Mouse (Mus musculus) lung, embryonic 16.5 days (tissue): ENCODE measurements around the gene Sesn2. TPM values are rescaled to one million over a fixed set of nuclear protein-coding genes. Genes with fewer than 3 reads are reported as not detected.
A peak's percentile ranks its signal among the peaks of the same experiment; 100 is the strongest.
"Not testable (repeated sequence)": the region's sequence is repeated elsewhere in the genome, so short reads cannot be mapped to it uniquely, and the experiment has no call there.

Experiments used
- ATAC-seq: fragments of 200-750 bp; cut with Nextera tagmentation; 2 replicates; pipeline ENCODE4 v1.8.0; 2017; ENCODE audit warnings: low read depth, mild to moderate bottlenecking, moderate library complexity
- H3K27ac ChIP-seq: fragments of 300-500 bp; sonication (generic); 2 replicates; pipeline ENCODE4 v1.5.1; 2014; ENCODE audit warnings: mild to moderate bottlenecking, control low read depth, low read length
- H3K27me3 ChIP-seq: fragments of 300-500 bp; sonication (generic); 2 replicates; pipeline ENCODE4 v1.6.1; 2014; ENCODE audit warnings: low read depth, low read length, mixed read lengths; ENCODE audit not compliant: control insufficient read depth, insufficient read depth
- H3K36me3 ChIP-seq: fragments of 300-500 bp; sonication (generic); 2 replicates; pipeline ENCODE4 v1.6.1; 2014; ENCODE audit warnings: low read length; ENCODE audit not compliant: control insufficient read depth, insufficient read depth
- H3K4me1 ChIP-seq: fragments of 300-500 bp; sonication (generic); replicated peaks from 2 replicates; pipeline ENCODE4 v1.6.1; 2014; ENCODE audit warnings: low read length, mixed read lengths; ENCODE audit not compliant: control insufficient read depth, insufficient read depth
- H3K4me2 ChIP-seq: fragments of 300-500 bp; sonication (generic); 2 replicates; pipeline ENCODE4 v1.6.1; 2014; ENCODE audit warnings: low read depth, low read length, control low read depth
- H3K4me3 ChIP-seq: fragments of 300-500 bp; sonication (generic); 2 replicates; pipeline ENCODE4 v1.5.1; 2014; ENCODE audit warnings: mild to moderate bottlenecking, low read length, control low read depth
- H3K9ac ChIP-seq: fragments of 300-500 bp; sonication (generic); 2 replicates; pipeline ENCODE4 v1.6.1; 2014; ENCODE audit warnings: low read length, control low read depth
- H3K9me3 ChIP-seq: fragments of 300-500 bp; sonication (generic); 2 replicates; pipeline ENCODE4 v1.6.1; 2016; ENCODE audit warnings: low read length; ENCODE audit not compliant: control insufficient read depth
- WGBS: fragments of 180-500 bp; shearing (Covaris S2); extraction: QIAGEN DNeasy Blood & Tissue Kit; methylation state at CpG from one replicate; pipeline ENCODE4 v1.1.7; 2014; 5-methylcytosine and 5-hydroxymethylcytosine counted together
- polyA plus RNA-seq: library from polyadenylated mRNA; unstranded; fragments of >200 nt; fragmentation: Nextera tagmentation; extraction: Ambion mirVana; gene quantifications from 2 replicates; pipeline ENCODE4 v1.2.1, GENCODE M21; 2015

The Sesn2 gene
- 10.6 and 12.3 TPM in 2 replicates for polyA plus RNA-seq

DNA sequence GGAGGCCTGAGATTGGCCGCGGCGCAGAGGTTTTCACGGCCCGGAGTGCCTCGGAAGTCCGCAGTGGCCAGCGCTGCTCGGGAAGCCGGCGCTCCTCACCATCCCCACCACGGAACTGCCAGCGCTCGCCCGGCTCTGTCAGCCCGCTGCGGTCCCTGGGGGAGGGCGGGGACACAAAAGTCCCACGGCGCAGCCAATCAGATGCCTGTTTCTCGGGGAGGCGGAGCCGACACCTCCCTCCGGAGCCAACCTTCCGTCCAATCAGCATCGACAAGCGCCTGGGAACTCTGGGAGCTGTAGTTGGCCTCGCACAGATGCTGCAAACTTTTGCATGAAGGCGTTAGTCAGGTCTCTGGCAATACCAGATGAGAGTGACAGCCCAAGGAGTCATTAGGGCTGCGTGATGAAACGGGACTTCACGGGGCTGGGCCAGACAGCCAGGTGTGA lies at the start of gene Sesn2:
TSS of gene Sesn2 (minus strand) at position 150 of the 447 bp plus-strand sequence.
- ATAC-seq, result peak; percentile 93

GRCm38 (mm10) chr4:132555550-132555949 lies 45.2 kb upstream of the Sesn2 start:
- not testable (repeated sequence) for ATAC-seq, H3K9ac ChIP-seq, H3K27ac ChIP-seq, H3K4me1 ChIP-seq, H3K4me2 ChIP-seq, H3K9me3 ChIP-seq, H3K27me3 ChIP-seq, H3K4me3 ChIP-seq
- peaks cover 24% of the 10 kb centered on the region for H3K36me3 ChIP-seq
- 88% methylated on average over 7 of the region's 7 CpGs for WGBS

More for the DNA sequence above, at the start of gene Sesn2:
- H3K27me3 ChIP-seq, result no peaks in the 10 kb centered on the region
- H3K9ac ChIP-seq, result peak within 1 kb of the TSS; percentile 74
- H3K9me3 ChIP-seq, result no peaks in the 10 kb centered on the region
- H3K4me3 ChIP-seq, result peak within 1 kb of the TSS; percentile 87
- peaks cover 27% of the 10 kb centered on the region for H3K4me1 ChIP-seq
- WGBS, result under 1% methylated on average over 32 of the region's 32 CpGs
- H3K4me2 ChIP-seq, result peak within 1 kb of the TSS; percentile 76
- peak within 1 kb of the TSS; percentile 79 for H3K27ac ChIP-seq
- no peaks in the 10 kb centered on the region for H3K36me3 ChIP-seq

- Histone ChIP-seq H3K4me1 (no peaks in the 10 kb centered on the region), H3K9me3 (no peaks in the 10 kb centered on the region), H3K9ac (no peak overlapping the region), H3K4me2 (no peak overlapping the region), H3K4me3 (no peak overlapping the region), H3K36me3 (peaks cover 27% of the 10 kb centered on the region), H3K27ac (no peak overlapping the region), H3K27me3 (no peaks in the 10 kb centered on the region)
- ATAC-seq, result peak; percentile 14; the same call in 1 of the 2 replicates
- 61% methylated on average over 8 of the region's 8 CpGs for whole genome bisulfite sequencing
Measured at GRCm38 (mm10) chr4:132554653-132555052, 44.4 kb upstream of the Sesn2 start.

DNA sequence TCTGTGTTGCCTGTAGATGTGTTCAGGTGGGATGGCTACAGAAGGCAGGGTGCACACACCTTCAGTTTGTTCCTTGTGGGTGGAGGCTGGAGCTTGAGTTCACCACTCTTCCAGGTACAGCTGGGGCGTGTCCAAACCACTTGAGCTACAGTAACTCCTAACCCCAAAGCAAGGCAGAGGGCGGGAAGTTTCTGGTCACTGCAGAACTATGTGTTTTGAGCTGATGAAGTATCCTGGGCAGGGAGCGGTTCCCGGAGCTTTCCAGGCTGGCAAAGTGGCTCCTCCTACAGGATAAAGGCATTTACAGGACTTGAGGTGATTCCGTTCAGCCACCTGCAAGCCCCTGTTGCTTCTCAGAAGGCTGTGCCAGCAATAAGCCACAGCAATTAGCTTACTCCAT lies 43.9 kb upstream of the Sesn2 start:
- Histone ChIP-seq H3K27ac (no peak overlapping the region), H3K36me3 (peaks cover 32% of the 10 kb centered on the region), H3K27me3 (no peaks in the 10 kb centered on the region), H3K4me3 (no peak overlapping the region), H3K9ac (no peak overlapping the region), H3K9me3 (no peaks in the 10 kb centered on the region), H3K4me2 (no peak overlapping the region), H3K4me1 (no peaks in the 10 kb centered on the region)
- ATAC-seq, result peak; percentile 71
- WGBS, result 55% methylated on average over 5 of the region's 5 CpGs

DNA sequence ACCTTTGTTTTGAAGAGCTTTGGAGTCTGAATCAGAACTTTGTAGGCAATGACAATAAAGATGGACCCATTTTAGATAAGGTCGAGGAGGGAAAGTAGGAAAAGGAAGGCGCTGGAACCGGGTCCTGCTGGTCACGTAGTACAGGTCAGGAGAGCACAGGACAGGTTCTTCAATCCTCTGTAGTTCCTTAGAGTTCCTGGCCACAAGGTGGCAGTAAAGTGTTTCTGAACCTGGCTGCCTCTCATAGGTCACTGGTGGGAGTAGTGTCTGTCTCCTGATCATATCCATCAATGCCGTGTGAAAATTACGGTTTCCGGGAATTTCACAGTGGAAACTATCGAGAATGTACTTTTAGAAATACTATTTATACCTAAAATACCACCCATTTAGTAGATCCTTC lies 35.5 kb upstream of the Sesn2 start:
- Histone ChIP-seq H3K27me3 (no peaks in the 10 kb centered on the region), H3K4me3 (no peak overlapping the region), H3K4me1 (no peaks in the 10 kb centered on the region), H3K9ac (no peak overlapping the region), H3K9me3 (no peaks in the 10 kb centered on the region), H3K4me2 (no peak overlapping the region), H3K27ac (no peak overlapping the region), H3K36me3 (peaks cover 60% of the 10 kb centered on the region)
- peak; percentile 70; the same call in 1 of the 2 replicates for ATAC-seq
- WGBS, result 21% methylated on average over 8 of the region's 8 CpGs

DNA sequence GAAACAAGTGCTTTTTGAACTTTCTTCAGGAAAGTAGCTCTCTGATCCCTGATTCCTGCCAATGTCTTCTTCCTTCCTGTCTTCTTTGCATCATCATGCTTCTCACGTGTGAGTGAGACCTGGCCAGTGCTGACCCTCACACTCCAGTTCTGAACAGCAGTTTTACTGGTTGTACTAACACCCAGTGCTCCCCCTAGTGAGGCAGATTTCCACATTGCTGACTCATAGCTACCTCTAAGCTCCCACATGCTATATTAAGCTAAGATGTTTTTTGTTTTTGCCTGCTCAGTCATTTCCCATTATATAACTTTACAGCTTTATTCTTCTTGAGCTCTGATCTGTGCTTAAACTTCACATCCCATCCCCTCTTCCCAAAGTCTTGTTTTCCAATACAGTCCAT lies 32.4 kb upstream of the Sesn2 start:
- H3K36me3 ChIP-seq, result peaks cover 41% of the 10 kb centered on the region

GRCm38 (mm10) chr4:132541413-132541812 lies 31.1 kb upstream of the Sesn2 start:
- H3K4me2 ChIP-seq, result no peak overlapping the region
- H3K4me1 ChIP-seq, result peaks cover 10% of the 10 kb centered on the region
- 77% methylated on average over 4 of the region's 4 CpGs for WGBS
- H3K9me3 ChIP-seq, result no peaks in the 10 kb centered on the region
- ATAC-seq, result no peak
- no peak overlapping the region for H3K4me3 ChIP-seq
- no peaks in the 10 kb centered on the region for H3K27me3 ChIP-seq
- H3K9ac ChIP-seq, result no peak overlapping the region
- H3K27ac ChIP-seq, result no peak overlapping the region
- peaks cover 33% of the 10 kb centered on the region for H3K36me3 ChIP-seq

More for the DNA sequence above, 32.4 kb upstream of the Sesn2 start:
- H3K4me3 ChIP-seq, result no peak overlapping the region
- no peak for ATAC-seq
- H3K27me3 ChIP-seq, result no peaks in the 10 kb centered on the region
- no peaks in the 10 kb centered on the region for H3K9me3 ChIP-seq
- WGBS, result 47% methylated on average over 1 of the region's 1 CpGs
- H3K9ac ChIP-seq, result no peak overlapping the region
- no peak overlapping the region for H3K27ac ChIP-seq
- no peak overlapping the region for H3K4me2 ChIP-seq
- H3K4me1 ChIP-seq, result no peaks in the 10 kb centered on the region

GRCm38 (mm10) chr4:132539481-132539880 lies 29.2 kb upstream of the Sesn2 start:
- peaks cover 24% of the 10 kb centered on the region for H3K36me3 ChIP-seq
- ATAC-seq, result no peak
- no peaks in the 10 kb centered on the region for H3K27me3 ChIP-seq
- 97% methylated on average over 5 of the region's 5 CpGs for WGBS
- no peak overlapping the region for H3K4me2 ChIP-seq
- no peak overlapping the region for H3K9ac ChIP-seq
- H3K4me1 ChIP-seq, result peaks cover 19% of the 10 kb centered on the region
- no peak overlapping the region for H3K4me3 ChIP-seq
- no peaks in the 10 kb centered on the region for H3K9me3 ChIP-seq
- H3K27ac ChIP-seq, result no peak overlapping the region

- peaks cover 4% of the 10 kb centered on the region; the same call in 1 of the 2 replicates for H3K36me3 ChIP-seq
- ATAC-seq, result peak; percentile 84
- H3K4me3 ChIP-seq, result peak within 1 kb of the TSS; percentile 93
- H3K27me3 ChIP-seq, result no peaks in the 10 kb centered on the region
- peak within 1 kb of the TSS; percentile 67 for H3K27ac ChIP-seq
- under 1% methylated on average over 58 of the region's 60 CpGs for WGBS
- no peaks in the 10 kb centered on the region for H3K9me3 ChIP-seq
- peak within 1 kb of the TSS; percentile 93 for H3K9ac ChIP-seq
- H3K4me1 ChIP-seq, result peaks cover 30% of the 10 kb centered on the region
- peak within 1 kb of the TSS; percentile 87 for H3K4me2 ChIP-seq
Measured at GRCm38 (mm10) chr4:132535406-132536121, 25.3 kb upstream of the Sesn2 start, which contains the start of gene Dnajc8. Dnajc8 (plus strand) TSS chr4:132535550.
